Mouse (Mus musculus) heart, adult 9 months (tissue): Measurements from ENCODE around the gene Fam234a.
A peak's percentile ranks its signal among the peaks of the same experiment; 100 is the strongest.
"Not testable (repeated sequence)": the region's sequence is repeated elsewhere in the genome, so short reads cannot be mapped to it uniquely, and the experiment has no call there.

Source experiments
- DNase-seq, 2 experiments: peaks; one replicate each; pipeline ENCODE4 v3.0.0; 2022; ENCODE audit warnings: low spot score in 2 of 2

Gene Fam234a

GRCm38 (mm10) chr17:26234386-26234785, 9.7 kb downstream of the Fam234a start:
- DNase-seq: no peak

GRCm38 (mm10) chr17:26232863-26233262, 11.2 kb downstream of the Fam234a start:
- DNase-seq: no peak

GRCm38 (mm10) chr17:26231156-26231555, 12.9 kb downstream of the Fam234a start:
- DNase-seq: no peak

GRCm38 (mm10) chr17:26229776-26230175, 14.3 kb downstream of the Fam234a start:
- DNase-seq: no peak

GRCm38 (mm10) chr17:26225150-26225549, 18.9 kb downstream of the Fam234a start:
- no peak for DNase-seq

- no peak for DNase-seq
Measured at GRCm38 (mm10) chr17:26221508-26221907, 22.5 kb downstream of the Fam234a start.

GRCm38 (mm10) chr17:26212681-26213080, 31.4 kb downstream of the Fam234a start:
- DNase-seq: no peak

GRCm38 (mm10) chr17:26212241-26212640, 31.8 kb downstream of the Fam234a start:
- no peak for DNase-seq

GRCm38 (mm10) chr17:26207686-26208085, 36.4 kb downstream of the Fam234a start, which contains the start of gene Arhgdig:
Gene Arhgdig (minus strand): TSS chr17:26207786.
- DNase-seq: no peak

GRCm38 (mm10) chr17:26206392-26206791, 37.6 kb downstream of the Fam234a start:
- DNase-seq: no peak

- no peak for DNase-seq
Measured at GRCm38 (mm10) chr17:26204766-26205165, 39.3 kb downstream of the Fam234a start.

- DNase-seq: peak in 1 of 2 experiments; percentile 11
Measured at GRCm38 (mm10) chr17:26203321-26203811, 40.7 kb downstream of the Fam234a start.

- DNase-seq: no peak
Measured at GRCm38 (mm10) chr17:26202737-26203136, 41.3 kb downstream of the Fam234a start, which contains the start of gene Rgs11. Gene Rgs11 (plus strand): TSS chr17:26202951.

- no peak for DNase-seq
Measured at GRCm38 (mm10) chr17:26201998-26202397, 42.0 kb downstream of the Fam234a start.

- no peak for DNase-seq
Measured at GRCm38 (mm10) chr17:26200831-26201705, 43.0 kb downstream of the Fam234a start.

- no peak for DNase-seq
Measured at GRCm38 (mm10) chr17:26198892-26199291, 45.1 kb downstream of the Fam234a start, which contains the start of gene Pdia2. Gene Pdia2 (minus strand): TSS chr17:26199087.

GRCm38 (mm10) chr17:26192481-26193190, 51.4 kb downstream of the Fam234a start:
- no peak for DNase-seq

- DNase-seq: not testable (repeated sequence)
Measured at GRCm38 (mm10) chr17:26191486-26191885, 52.6 kb downstream of the Fam234a start.

GRCm38 (mm10) chr17:26188091-26188805, 55.8 kb downstream of the Fam234a start:
- no peak for DNase-seq

GRCm38 (mm10) chr17:26187592-26187991, 56.5 kb downstream of the Fam234a start:
- DNase-seq: no peak

- no peak for DNase-seq
Measured at GRCm38 (mm10) chr17:26181179-26181578, 62.9 kb downstream of the Fam234a start.

GRCm38 (mm10) chr17:26178611-26179010, 65.4 kb downstream of the Fam234a start:
- no peak for DNase-seq
